Mouse (Mus musculus) forelimb bud, embryonic 11.5 days (tissue): ENCODE data around the gene Fam131c.

ENCODE experiments used
- DNase-seq: peaks from one replicate; pipeline ENCODE4 v3.0.0-alpha.2; 2012; ENCODE audit warnings: low read depth, low spot score

Gene Fam131c

GRCm38 (mm10) chr4:141406516-141407299, 38.7 kb downstream of the Fam131c start:
- DNase-seq = no peak

- DNase-seq = no peak
These were observed 40.6 kb downstream of the Fam131c start for GRCm38 (mm10) chr4:141408577-141408976.

GRCm38 (mm10) chr4:141411430-141411992, 43.5 kb downstream of the Fam131c start:
- no peak for DNase-seq

GRCm38 (mm10) chr4:141415924-141416323, 47.9 kb downstream of the Fam131c start, which contains the start of gene Clcnkb:
Gene Clcnkb (minus strand): TSS chr4:141416014.
- no peak for DNase-seq

- no peak for DNase-seq
These were observed 51.6 kb downstream of the Fam131c start for GRCm38 (mm10) chr4:141419398-141420191.

GRCm38 (mm10) chr4:141420192-141420829, 52.3 kb downstream of the Fam131c start, which contains the start of gene Hspb7:
Gene Hspb7 (plus strand): TSS chr4:141420779.
- no peak for DNase-seq

GRCm38 (mm10) chr4:141420886-141421285, 52.9 kb downstream of the Fam131c start:
- DNase-seq = no peak

GRCm38 (mm10) chr4:141421423-141421822, 53.4 kb downstream of the Fam131c start:
- no peak for DNase-seq

GRCm38 (mm10) chr4:141422841-141423240, 54.8 kb downstream of the Fam131c start:
- DNase-seq = no peak

GRCm38 (mm10) chr4:141423288-141423687, 55.3 kb downstream of the Fam131c start:
- no peak for DNase-seq

GRCm38 (mm10) chr4:141423691-141424431, 55.8 kb downstream of the Fam131c start:
- no peak for DNase-seq

- DNase-seq = no peak
These were observed 57.8 kb downstream of the Fam131c start for GRCm38 (mm10) chr4:141425484-141426479.

GRCm38 (mm10) chr4:141426796-141427745, 59.1 kb downstream of the Fam131c start:
- DNase-seq = no peak

- no peak for DNase-seq
These were observed 59.9 kb downstream of the Fam131c start for GRCm38 (mm10) chr4:141427921-141428320.

GRCm38 (mm10) chr4:141429381-141429780, 61.4 kb downstream of the Fam131c start:
- no peak for DNase-seq

GRCm38 (mm10) chr4:141429847-141430246, 61.8 kb downstream of the Fam131c start:
- DNase-seq = peak; percentile 55

- peak; percentile 61 for DNase-seq
These were observed 63.0 kb downstream of the Fam131c start for GRCm38 (mm10) chr4:141430997-141431396.

- DNase-seq = no peak
These were observed 64.6 kb downstream of the Fam131c start for GRCm38 (mm10) chr4:141432666-141433065.

GRCm38 (mm10) chr4:141433191-141433590, 65.2 kb downstream of the Fam131c start:
- DNase-seq = no peak
